Mouse (Mus musculus): ENCODE results near the gene Phka2. TPM values are rescaled to one million over a fixed set of nuclear protein-coding genes. Genes with fewer than 3 reads are reported as not detected.

Phka2 gene
- 21.0 and 21.3 TPM in 2 replicates for polyA plus RNA-seq (2016; fragmentation: Nextera tagmentation; extraction: Ambion mirVana)

- no peaks in the 10 kb centered on the region for H3K9me3 ChIP-seq
- no peaks in the 10 kb centered on the region for H3K4me1 ChIP-seq (replicated peaks)
- H3K9ac ChIP-seq (replicated peaks): peak within 1 kb of the TSS; percentile 55
- H3K4me3 ChIP-seq (replicated peaks): peak within 1 kb of the TSS; percentile 55
- H3K27me3 ChIP-seq: peaks cover 24% of the 10 kb centered on the region
- peak within 1 kb of the TSS; percentile 60 for H3K4me2 ChIP-seq
- H3K36me3 ChIP-seq: no peaks in the 10 kb centered on the region
- ATAC-seq (ENCODE audit: insufficient number of reproducible peaks, insufficient read depth, low FRiP score, low TSS enrichment, low read depth): peak; percentile 98
- peak within 1 kb of the TSS; percentile 89 for H3K27ac ChIP-seq
- 18% methylated on average over 60 of the region's 61 CpGs for WGBS
Observed at GRCm38 (mm10) chrX:160502048-160503041, at the start of gene Phka2. TSS of gene Phka2 (plus strand) at chrX:160502166.

GRCm38 (mm10) chrX:160455686-160456085, 46.3 kb upstream of the Phka2 start:
- no peak overlapping the region for H3K9ac ChIP-seq (replicated peaks)
- no peaks in the 10 kb centered on the region for H3K4me1 ChIP-seq (replicated peaks)
- no peak overlapping the region for H3K4me2 ChIP-seq
- no peaks in the 10 kb centered on the region for H3K9me3 ChIP-seq
- WGBS: 75% methylated on average over 5 of the region's 5 CpGs
- H3K27ac ChIP-seq: no peak overlapping the region
- no peak overlapping the region for H3K4me3 ChIP-seq (replicated peaks)
- peaks cover 10% of the 10 kb centered on the region for H3K27me3 ChIP-seq
- H3K36me3 ChIP-seq: no peaks in the 10 kb centered on the region
- ATAC-seq (ENCODE audit: insufficient number of reproducible peaks, insufficient read depth, low FRiP score, low TSS enrichment, low read depth): no peak

- Histone ChIP-seq H3K9me3 (no peaks in the 10 kb centered on the region), H3K27me3 (peaks cover 10% of the 10 kb centered on the region), H3K27ac (no peak overlapping the region), H3K4me2 (no peak overlapping the region), H3K36me3 (no peaks in the 10 kb centered on the region), H3K4me3 (replicated peaks) (no peak overlapping the region), H3K9ac (replicated peaks) (no peak overlapping the region), H3K4me1 (replicated peaks) (no peaks in the 10 kb centered on the region)
- 81% methylated on average over 3 of the region's 3 CpGs for WGBS
- ATAC-seq (ENCODE audit: insufficient number of reproducible peaks, insufficient read depth, low FRiP score, low TSS enrichment, low read depth): no peak
Observed at GRCm38 (mm10) chrX:160471257-160471786, 30.6 kb upstream of the Phka2 start.

GRCm38 (mm10) chrX:160489784-160490183, 12.2 kb upstream of the Phka2 start:
- Histone ChIP-seq H3K4me1 (replicated peaks) (no peaks in the 10 kb centered on the region), H3K27me3 (peaks cover 37% of the 10 kb centered on the region), H3K4me2 (no peak overlapping the region), H3K9ac (replicated peaks) (no peak overlapping the region), H3K4me3 (replicated peaks) (no peak overlapping the region), H3K27ac (no peak overlapping the region), H3K9me3 (no peaks in the 10 kb centered on the region), H3K36me3 (no peaks in the 10 kb centered on the region)
- ATAC-seq (ENCODE audit: insufficient number of reproducible peaks, insufficient read depth, low FRiP score, low TSS enrichment, low read depth): no peak
- WGBS: 81% methylated on average over 2 of the region's 2 CpGs

GRCm38 (mm10) chrX:160494333-160494732, 7.6 kb upstream of the Phka2 start:
- H3K36me3 ChIP-seq: no peaks in the 10 kb centered on the region
- H3K9me3 ChIP-seq: no peaks in the 10 kb centered on the region
- H3K4me2 ChIP-seq: no peak overlapping the region
- H3K27ac ChIP-seq: no peak overlapping the region
- H3K9ac ChIP-seq (replicated peaks): no peak overlapping the region
- 67% methylated on average over 2 of the region's 3 CpGs for WGBS
- H3K4me3 ChIP-seq (replicated peaks): no peak overlapping the region
- ATAC-seq (ENCODE audit: insufficient number of reproducible peaks, insufficient read depth, low FRiP score, low TSS enrichment, low read depth): no peak
- peaks cover 21% of the 10 kb centered on the region for H3K27me3 ChIP-seq
- no peaks in the 10 kb centered on the region for H3K4me1 ChIP-seq (replicated peaks)

- no peaks in the 10 kb centered on the region for H3K4me1 ChIP-seq (replicated peaks)
- no peak overlapping the region for H3K9ac ChIP-seq (replicated peaks)
- H3K27ac ChIP-seq: no peak overlapping the region
- ATAC-seq (ENCODE audit: insufficient number of reproducible peaks, insufficient read depth, low FRiP score, low TSS enrichment, low read depth): no peak
- H3K4me2 ChIP-seq: no peak overlapping the region
- no peaks in the 10 kb centered on the region for H3K36me3 ChIP-seq
- H3K9me3 ChIP-seq: no peaks in the 10 kb centered on the region
- H3K4me3 ChIP-seq (replicated peaks): no peak overlapping the region
- peaks cover 21% of the 10 kb centered on the region for H3K27me3 ChIP-seq
- WGBS: 54% methylated on average over 6 of the region's 6 CpGs
Observed at GRCm38 (mm10) chrX:160494921-160495320, 7.0 kb upstream of the Phka2 start.

GRCm38 (mm10) chrX:160496473-160496872, 5.5 kb upstream of the Phka2 start:
- H3K27ac ChIP-seq: no peak overlapping the region
- ATAC-seq (ENCODE audit: insufficient number of reproducible peaks, insufficient read depth, low FRiP score, low TSS enrichment, low read depth): no peak
- H3K36me3 ChIP-seq: no peaks in the 10 kb centered on the region
- no peaks in the 10 kb centered on the region for H3K9me3 ChIP-seq
- no peak overlapping the region for H3K4me2 ChIP-seq
- H3K27me3 ChIP-seq: peaks cover 14% of the 10 kb centered on the region
- no peak overlapping the region for H3K4me3 ChIP-seq (replicated peaks)
- no peak overlapping the region for H3K9ac ChIP-seq (replicated peaks)
- 72% methylated on average over 5 of the region's 5 CpGs for WGBS
- H3K4me1 ChIP-seq (replicated peaks): no peaks in the 10 kb centered on the region

- no peaks in the 10 kb centered on the region for H3K36me3 ChIP-seq
- no peaks in the 10 kb centered on the region for H3K9me3 ChIP-seq
- WGBS: 90% methylated on average over 3 of the region's 3 CpGs
- H3K9ac ChIP-seq (replicated peaks): no peak overlapping the region
- H3K27ac ChIP-seq: no peak overlapping the region
- H3K27me3 ChIP-seq: peaks cover 19% of the 10 kb centered on the region
- ATAC-seq (ENCODE audit: insufficient number of reproducible peaks, insufficient read depth, low FRiP score, low TSS enrichment, low read depth): no peak
- H3K4me2 ChIP-seq: no peak overlapping the region
- no peaks in the 10 kb centered on the region for H3K4me1 ChIP-seq (replicated peaks)
- no peak overlapping the region for H3K4me3 ChIP-seq (replicated peaks)
Observed at GRCm38 (mm10) chrX:160501095-160501494, 871 bp upstream of the Phka2 start.

- peak overlapping the region; percentile 55 for H3K4me3 ChIP-seq (replicated peaks)
- 19% methylated on average over 12 of the region's 12 CpGs for WGBS
- H3K9ac ChIP-seq (replicated peaks): peak overlapping the region; percentile 55
- no peaks in the 10 kb centered on the region for H3K36me3 ChIP-seq
- peaks cover 19% of the 10 kb centered on the region for H3K27me3 ChIP-seq
- H3K9me3 ChIP-seq: no peaks in the 10 kb centered on the region
- peak overlapping the region; percentile 89; the same call in 1 of the 2 replicates for H3K27ac ChIP-seq
- peak; percentile 84 for ATAC-seq (ENCODE audit: insufficient number of reproducible peaks, insufficient read depth, low FRiP score, low TSS enrichment, low read depth)
- peak overlapping the region; percentile 45 for H3K4me2 ChIP-seq
- H3K4me1 ChIP-seq (replicated peaks): no peaks in the 10 kb centered on the region
Observed at GRCm38 (mm10) chrX:160501687-160502047, 299 bp upstream of the Phka2 start.

- Histone ChIP-seq H3K4me1 (replicated peaks) (no peaks in the 10 kb centered on the region), H3K27me3 (peaks cover 10% of the 10 kb centered on the region; the same call in 1 of the 2 replicates), H3K36me3 (no peaks in the 10 kb centered on the region), H3K9me3 (no peaks in the 10 kb centered on the region), H3K4me2 (no peak overlapping the region), H3K27ac (no peak overlapping the region), H3K9ac (replicated peaks) (no peak overlapping the region), H3K4me3 (replicated peaks) (no peak overlapping the region)
- ATAC-seq (ENCODE audit: insufficient number of reproducible peaks, insufficient read depth, low FRiP score, low TSS enrichment, low read depth): no peak
- 59% methylated on average over 1 of the region's 1 CpGs for WGBS
Observed at GRCm38 (mm10) chrX:160509046-160509445, 7.1 kb downstream of the Phka2 start.

GRCm38 (mm10) chrX:160510197-160510596, 8.2 kb downstream of the Phka2 start:
- no peak for ATAC-seq (ENCODE audit: insufficient number of reproducible peaks, insufficient read depth, low FRiP score, low TSS enrichment, low read depth)
- Histone ChIP-seq H3K4me1 (replicated peaks) (no peaks in the 10 kb centered on the region), H3K4me2 (no peak overlapping the region), H3K36me3 (no peaks in the 10 kb centered on the region), H3K4me3 (replicated peaks) (no peak overlapping the region), H3K27ac (no peak overlapping the region), H3K9me3 (no peaks in the 10 kb centered on the region), H3K9ac (replicated peaks) (no peak overlapping the region), H3K27me3 (peaks cover 10% of the 10 kb centered on the region; the same call in 1 of the 2 replicates)
- 69% methylated on average over 2 of the region's 2 CpGs for whole genome bisulfite sequencing

Data from limb, embryonic 12.5 days (tissue).